Mouse (Mus musculus) liver, embryonic 15.5 days (tissue): ENCODE data around the gene 2610301B20Rik. TPM values are rescaled to one million over a fixed set of nuclear protein-coding genes. Genes with fewer than 3 reads are reported as not detected.
"Not testable (repeated sequence)": the region's sequence is repeated elsewhere in the genome, so short reads cannot be mapped to it uniquely, and the experiment has no call there.

ENCODE experiments used
- ATAC-seq: fragments of 200-750 bp; cut with Nextera tagmentation; 2 replicates; pipeline ENCODE4 v1.8.0; 2017; ENCODE audit warnings: moderate number of reproducible peaks, mild to moderate bottlenecking, moderate library complexity; ENCODE audit not compliant: insufficient read depth
- H3K27ac ChIP-seq: fragments of 300-500 bp; sonication (generic); replicated peaks from 2 replicates; pipeline ENCODE4 v1.5.1; 2015; ENCODE audit warnings: mild to moderate bottlenecking, inconsistent platforms
- H3K27me3 ChIP-seq: fragments of 300-500 bp; sonication (generic); 2 replicates; pipeline ENCODE4 v1.6.1; 2015; ENCODE audit warnings: mild to moderate bottlenecking, inconsistent platforms
- H3K36me3 ChIP-seq: fragments of 300-500 bp; sonication (generic); replicated peaks from 2 replicates; pipeline ENCODE4 v1.6.1; 2015; ENCODE audit warnings: moderate library complexity, mild to moderate bottlenecking, inconsistent platforms
- H3K4me1 ChIP-seq: fragments of 300-500 bp; sonication (generic); replicated peaks from 2 replicates; pipeline ENCODE4 v1.6.1; 2015; ENCODE audit warnings: inconsistent platforms
- H3K4me2 ChIP-seq: fragments of 300-500 bp; sonication (generic); 2 replicates; pipeline ENCODE4 v1.6.1; 2015; ENCODE audit warnings: moderate library complexity, mild to moderate bottlenecking, inconsistent platforms
- H3K4me3 ChIP-seq: fragments of 300-500 bp; sonication (generic); replicated peaks from 2 replicates; pipeline ENCODE4 v1.5.1; 2015; ENCODE audit warnings: mild to moderate bottlenecking, inconsistent platforms
- H3K9ac ChIP-seq: fragments of 300-500 bp; sonication (generic); 2 replicates; pipeline ENCODE4 v1.6.1; 2015; ENCODE audit warnings: moderate library complexity, mild to moderate bottlenecking, inconsistent platforms
- H3K9me3 ChIP-seq: fragments of 300-500 bp; sonication (generic); replicated peaks from 2 replicates; pipeline ENCODE4 v1.6.1; 2016; ENCODE audit warnings: inconsistent platforms
- WGBS: fragments of 180-500 bp; shearing (Covaris S2); methylation state at CpG from one replicate; pipeline ENCODE4 v1.1.7; 2015; ENCODE audit warnings: mixed read lengths; ENCODE audit not compliant: insufficient replicate concordance; 5-methylcytosine and 5-hydroxymethylcytosine counted together
- polyA plus RNA-seq: library from polyadenylated mRNA; unstranded; fragments of >200 nt; fragmentation: Nextera tagmentation; extraction: Ambion mirVana; gene quantifications from 2 replicates; pipeline ENCODE4 v1.2.1, GENCODE M21; 2015

Gene 2610301B20Rik
- 7.1 and 9.7 TPM in 2 replicates for polyA plus RNA-seq

DNA sequence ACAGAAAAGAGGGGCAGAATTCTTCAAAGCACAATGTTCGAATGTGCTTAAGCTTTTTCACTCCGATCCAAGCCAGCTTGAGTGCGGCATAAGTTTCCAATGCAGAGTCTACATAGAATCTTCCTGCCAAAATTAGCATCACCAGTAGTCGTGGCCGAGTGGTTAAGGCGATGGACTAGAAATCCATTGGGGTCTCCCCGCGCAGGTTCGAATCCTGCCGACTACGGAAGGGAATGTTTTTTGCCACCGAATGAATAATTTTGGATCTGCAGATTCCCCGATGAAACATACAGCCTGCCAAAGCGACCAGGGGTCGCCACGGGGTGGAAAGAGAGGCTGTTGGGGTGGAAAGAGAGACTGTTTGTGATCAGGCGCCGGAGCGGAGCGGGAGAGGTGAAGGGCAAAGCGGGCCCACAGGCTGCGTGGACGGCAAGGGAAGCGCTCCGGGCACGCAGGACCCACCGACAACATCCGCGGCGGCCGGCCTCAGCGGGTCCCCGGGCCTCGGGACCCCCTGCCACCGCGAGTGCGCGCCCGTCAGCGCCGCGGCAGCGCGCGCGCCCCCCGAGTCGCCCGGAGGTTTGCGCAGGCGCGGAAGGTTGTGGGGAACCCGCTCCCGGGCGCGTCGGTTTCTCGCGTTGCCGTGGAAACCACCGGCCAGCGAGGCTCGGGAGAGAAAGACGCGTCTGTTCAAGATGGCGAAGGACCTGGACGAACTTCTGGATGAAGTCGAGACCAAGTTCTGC lies at the start of gene 2610301B20Rik:
TSS of gene 2610301B20Rik (plus strand) at position 579 of the 746 bp plus-strand sequence.
- peak; percentile 89 for ATAC-seq
- Histone ChIP-seq H3K4me3 (peak within 1 kb of the TSS; percentile 99), H3K36me3 (no peaks in the 10 kb centered on the region), H3K4me2 (peak within 1 kb of the TSS; percentile 86), H3K27ac (peak within 1 kb of the TSS; percentile 97), H3K9me3 (no peaks in the 10 kb centered on the region), H3K27me3 (no peaks in the 10 kb centered on the region), H3K4me1 (peaks cover 29% of the 10 kb centered on the region), H3K9ac (peak within 1 kb of the TSS; percentile 95)
- under 1% methylated on average over 68 of the region's 68 CpGs for WGBS

GRCm38 (mm10) chr4:10833273-10833672 lies 41.0 kb upstream of the 2610301B20Rik start:
- WGBS: 75% methylated on average over 1 of the region's 1 CpGs
- no peaks in the 10 kb centered on the region for H3K27me3 ChIP-seq
- H3K4me1 ChIP-seq: no peaks in the 10 kb centered on the region
- H3K4me3 ChIP-seq: no peak overlapping the region
- no peak overlapping the region for H3K9ac ChIP-seq
- H3K4me2 ChIP-seq: no peak overlapping the region
- no peaks in the 10 kb centered on the region for H3K9me3 ChIP-seq
- ATAC-seq: no peak
- no peak overlapping the region for H3K27ac ChIP-seq
- no peaks in the 10 kb centered on the region for H3K36me3 ChIP-seq

GRCm38 (mm10) chr4:10835252-10836051 lies 38.8 kb upstream of the 2610301B20Rik start:
- Histone ChIP-seq H3K9ac (no peak overlapping the region), H3K4me3 (no peak overlapping the region), H3K27ac (no peak overlapping the region), H3K9me3 (no peaks in the 10 kb centered on the region), H3K27me3 (no peaks in the 10 kb centered on the region), H3K4me2 (no peak overlapping the region), H3K4me1 (no peaks in the 10 kb centered on the region), H3K36me3 (no peaks in the 10 kb centered on the region)
- 68% methylated on average over 6 of the region's 6 CpGs for WGBS
- ATAC-seq: no peak

GRCm38 (mm10) chr4:10845848-10846247 lies 28.4 kb upstream of the 2610301B20Rik start:
- Histone ChIP-seq H3K4me1 (no peaks in the 10 kb centered on the region), H3K27me3 (no peaks in the 10 kb centered on the region), H3K9me3 (no peaks in the 10 kb centered on the region), H3K4me2 (no peak overlapping the region), H3K36me3 (no peaks in the 10 kb centered on the region), H3K4me3 (no peak overlapping the region), H3K27ac (no peak overlapping the region), H3K9ac (no peak overlapping the region)
- 63% methylated on average over 7 of the region's 7 CpGs for WGBS
- no peak for ATAC-seq

DNA sequence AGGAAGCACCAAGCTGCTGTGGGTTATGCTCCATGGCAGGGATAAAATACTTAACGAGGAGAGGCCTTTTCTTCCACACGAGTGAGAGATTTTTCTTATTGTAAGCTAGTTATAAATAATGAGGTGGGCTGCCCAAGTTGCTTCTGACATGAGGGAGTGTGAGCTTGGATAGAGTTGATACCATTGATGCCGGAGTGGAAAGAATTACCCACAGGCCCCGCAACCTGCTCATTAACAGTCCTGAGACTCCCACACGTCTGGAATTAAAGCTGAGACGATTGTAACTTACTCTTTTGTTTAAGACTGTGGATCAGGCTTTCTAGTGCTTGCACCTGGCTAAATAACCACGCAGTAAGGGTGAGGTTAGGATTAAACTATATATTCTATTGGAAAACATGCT lies 24.5 kb upstream of the 2610301B20Rik start:
- Histone ChIP-seq H3K27ac (no peak overlapping the region), H3K4me2 (no peak overlapping the region), H3K27me3 (no peaks in the 10 kb centered on the region), H3K9ac (no peak overlapping the region), H3K9me3 (no peaks in the 10 kb centered on the region), H3K36me3 (no peaks in the 10 kb centered on the region), H3K4me1 (no peaks in the 10 kb centered on the region), H3K4me3 (no peak overlapping the region)
- no peak for ATAC-seq
- WGBS: 62% methylated on average over 7 of the region's 7 CpGs

DNA sequence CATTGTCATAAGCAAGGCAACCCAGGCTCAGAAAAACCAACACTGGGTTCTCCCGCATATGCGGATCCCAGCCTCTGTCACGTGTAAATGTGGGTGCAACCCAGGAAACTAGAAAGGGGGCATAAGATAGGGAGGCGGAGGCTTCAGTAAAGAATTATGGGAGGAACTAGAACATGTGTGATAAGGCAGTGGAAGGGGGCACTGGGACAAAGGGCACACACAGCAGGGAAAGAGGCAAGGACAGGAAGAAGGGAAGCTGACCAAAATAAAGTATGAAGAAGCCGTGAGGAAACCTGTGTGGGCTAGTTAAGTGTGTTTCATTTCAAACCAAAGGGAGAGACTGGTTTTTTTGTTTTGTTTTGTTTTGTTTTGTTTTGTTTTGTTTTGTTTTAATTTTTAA lies 23.3 kb upstream of the 2610301B20Rik start:
- WGBS: 34% methylated on average over 5 of the region's 5 CpGs
- H3K4me1 ChIP-seq: no peaks in the 10 kb centered on the region
- ATAC-seq: no peak

GRCm38 (mm10) chr4:10859174-10859573 lies 15.1 kb upstream of the 2610301B20Rik start:
- Histone ChIP-seq H3K27ac (no peak overlapping the region), H3K36me3 (no peaks in the 10 kb centered on the region), H3K9me3 (no peaks in the 10 kb centered on the region), H3K4me2 (no peak overlapping the region), H3K9ac (no peak overlapping the region), H3K4me1 (no peaks in the 10 kb centered on the region), H3K27me3 (no peaks in the 10 kb centered on the region), H3K4me3 (no peak overlapping the region)
- ATAC-seq: no peak

More for the DNA sequence above, 23.3 kb upstream of the 2610301B20Rik start:
- no peak overlapping the region for H3K27ac ChIP-seq
- no peak overlapping the region for H3K4me3 ChIP-seq
- no peak overlapping the region for H3K9ac ChIP-seq
- no peaks in the 10 kb centered on the region for H3K9me3 ChIP-seq
- H3K27me3 ChIP-seq: no peaks in the 10 kb centered on the region
- no peaks in the 10 kb centered on the region for H3K36me3 ChIP-seq
- H3K4me2 ChIP-seq: no peak overlapping the region

DNA sequence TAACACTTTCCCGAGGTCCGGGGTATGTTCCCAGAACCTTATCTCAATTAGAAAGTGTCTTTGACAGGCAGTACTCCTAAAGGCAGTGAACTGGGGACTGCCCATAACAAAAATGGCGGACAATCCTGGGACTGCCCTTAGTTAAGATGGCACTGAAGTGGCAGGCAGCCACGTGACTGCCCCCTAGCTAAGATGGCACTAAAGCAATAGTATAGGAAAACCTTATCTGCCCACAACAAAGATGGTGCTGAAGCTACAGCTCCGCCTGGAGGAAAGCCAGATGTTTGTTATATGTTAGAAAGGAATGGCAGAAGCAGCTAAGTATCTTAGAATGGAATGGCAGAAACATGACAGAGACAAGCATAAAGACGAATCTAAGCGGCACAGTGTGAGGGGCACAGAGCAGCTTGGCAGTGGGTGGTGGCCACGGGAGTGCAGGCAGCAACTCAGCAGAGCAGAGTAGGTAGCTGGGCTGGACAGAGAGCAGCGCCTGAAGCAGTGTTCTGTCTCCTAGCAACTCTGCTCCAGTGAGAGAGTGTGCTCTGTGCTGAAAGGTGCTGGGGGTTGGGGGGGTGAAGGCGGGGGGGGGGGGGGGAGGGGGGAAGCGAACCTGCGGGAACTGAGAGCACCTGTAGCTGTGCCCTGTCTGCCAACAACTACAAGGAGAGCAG lies 14.3 kb upstream of the 2610301B20Rik start:
- H3K9me3 ChIP-seq: no peaks in the 10 kb centered on the region
- no peaks in the 10 kb centered on the region for H3K4me1 ChIP-seq
- 52% methylated on average over 12 of the region's 12 CpGs for WGBS
- no peaks in the 10 kb centered on the region for H3K36me3 ChIP-seq
- H3K27ac ChIP-seq: no peak overlapping the region
- H3K4me3 ChIP-seq: no peak overlapping the region
- H3K4me2 ChIP-seq: no peak overlapping the region
- no peak overlapping the region for H3K9ac ChIP-seq
- H3K27me3 ChIP-seq: no peaks in the 10 kb centered on the region
- ATAC-seq: no peak

DNA sequence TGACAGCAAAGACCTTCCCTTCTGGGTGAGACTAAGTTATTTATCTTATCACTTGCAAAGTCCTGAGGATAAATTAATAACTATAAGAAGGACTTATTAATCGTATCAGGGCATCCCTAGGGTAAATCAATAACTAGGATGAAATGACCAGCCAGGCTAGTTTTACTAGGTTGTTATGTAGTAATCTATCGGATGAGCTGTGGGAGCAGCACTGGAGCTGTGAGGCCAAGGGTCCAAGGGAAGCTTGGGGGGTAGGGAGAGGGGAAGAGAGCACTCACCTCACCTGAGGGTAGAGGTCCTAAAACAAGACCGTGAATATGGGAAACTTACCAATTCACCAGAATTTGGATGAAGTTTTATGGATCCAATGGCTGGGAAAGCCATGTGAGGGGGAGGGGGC lies 13.5 kb upstream of the 2610301B20Rik start:
- WGBS: 59% methylated on average over 3 of the region's 3 CpGs
- H3K27me3 ChIP-seq: no peaks in the 10 kb centered on the region
- no peak overlapping the region for H3K4me2 ChIP-seq
- no peak overlapping the region for H3K9ac ChIP-seq
- no peaks in the 10 kb centered on the region for H3K9me3 ChIP-seq
- no peak overlapping the region for H3K27ac ChIP-seq
- no peaks in the 10 kb centered on the region for H3K4me1 ChIP-seq
- no peak for ATAC-seq
- no peaks in the 10 kb centered on the region for H3K36me3 ChIP-seq
- no peak overlapping the region for H3K4me3 ChIP-seq

DNA sequence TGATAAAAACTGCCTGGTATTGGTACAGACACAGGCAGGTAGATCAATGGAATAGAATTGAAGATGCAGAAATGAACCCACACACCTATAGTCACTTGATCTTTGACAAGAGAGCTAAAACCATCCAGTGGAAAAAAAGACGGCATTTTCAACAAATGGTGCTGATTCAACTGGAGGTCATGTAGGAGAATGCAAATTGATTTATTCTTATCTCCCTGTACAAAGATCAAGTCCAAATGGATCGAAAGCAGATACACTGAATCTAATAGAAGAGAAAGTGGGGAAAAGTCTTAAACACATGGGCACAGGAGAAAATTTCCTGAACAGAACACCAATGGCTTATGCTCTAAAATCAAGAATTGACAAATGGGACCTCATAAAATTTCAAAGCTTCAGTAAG lies 11.4 kb upstream of the 2610301B20Rik start:
- not testable (repeated sequence) for H3K27ac ChIP-seq, H3K4me2 ChIP-seq, H3K36me3 ChIP-seq, ATAC-seq, H3K4me1 ChIP-seq, H3K4me3 ChIP-seq, H3K9ac ChIP-seq, H3K9me3 ChIP-seq, H3K27me3 ChIP-seq
- 57% methylated on average over 2 of the region's 2 CpGs for WGBS

DNA sequence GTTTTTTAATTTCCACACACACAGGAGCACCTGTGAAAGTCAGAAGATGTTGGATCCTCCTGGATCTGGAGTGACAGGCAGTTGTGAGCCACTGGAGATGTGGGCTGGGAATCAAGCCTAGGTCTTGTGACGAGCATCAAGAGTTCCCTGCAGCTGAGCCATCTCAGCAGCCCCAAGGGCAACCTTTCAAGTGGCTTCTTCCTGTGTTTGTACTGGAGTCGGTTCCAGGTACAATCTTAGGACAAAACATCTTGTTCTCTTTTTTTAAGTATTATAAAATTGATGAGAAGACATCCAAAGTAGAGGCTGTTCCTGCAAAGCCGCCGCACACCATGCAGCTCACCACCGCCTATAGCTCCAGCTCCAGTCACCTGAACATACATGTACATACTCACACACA lies 2.1 kb upstream of the 2610301B20Rik start:
- Histone ChIP-seq H3K4me2 (no peak overlapping the region), H3K27me3 (no peaks in the 10 kb centered on the region), H3K27ac (no peak overlapping the region), H3K36me3 (no peaks in the 10 kb centered on the region), H3K4me3 (no peak overlapping the region), H3K9me3 (no peaks in the 10 kb centered on the region), H3K4me1 (peaks cover 29% of the 10 kb centered on the region), H3K9ac (no peak overlapping the region)
- WGBS: 82% methylated on average over 5 of the region's 5 CpGs
- ATAC-seq: no peak
